Mouse (Mus musculus) gonadal fat pad, adult 2 months (tissue): ENCODE results near the gene Calml3. TPM values are rescaled to one million over a fixed set of nuclear protein-coding genes. Genes with fewer than 3 reads are reported as not detected.

Source experiments
- DNase-seq: peaks from one replicate; pipeline ENCODE4 v3.0.0-alpha.2; 2012; ENCODE audit warnings: low read depth
- polyA plus RNA-seq: library from polyadenylated mRNA; depleted of rRNA; stranded (reverse); fragments of >200 nt; gene quantifications from 2 replicates; pipeline ENCODE4 v1.2.3, GENCODE M21; 2012

The Calml3 gene
- polyA plus RNA-seq, 1 experiment, result 117 TPM

- no peak for DNase-seq
Observed at GRCm38 (mm10) chr13:3782499-3782898, 21.6 kb downstream of the Calml3 start.

GRCm38 (mm10) chr13:3779575-3780226, 24.4 kb downstream of the Calml3 start:
- no peak for DNase-seq

DNA sequence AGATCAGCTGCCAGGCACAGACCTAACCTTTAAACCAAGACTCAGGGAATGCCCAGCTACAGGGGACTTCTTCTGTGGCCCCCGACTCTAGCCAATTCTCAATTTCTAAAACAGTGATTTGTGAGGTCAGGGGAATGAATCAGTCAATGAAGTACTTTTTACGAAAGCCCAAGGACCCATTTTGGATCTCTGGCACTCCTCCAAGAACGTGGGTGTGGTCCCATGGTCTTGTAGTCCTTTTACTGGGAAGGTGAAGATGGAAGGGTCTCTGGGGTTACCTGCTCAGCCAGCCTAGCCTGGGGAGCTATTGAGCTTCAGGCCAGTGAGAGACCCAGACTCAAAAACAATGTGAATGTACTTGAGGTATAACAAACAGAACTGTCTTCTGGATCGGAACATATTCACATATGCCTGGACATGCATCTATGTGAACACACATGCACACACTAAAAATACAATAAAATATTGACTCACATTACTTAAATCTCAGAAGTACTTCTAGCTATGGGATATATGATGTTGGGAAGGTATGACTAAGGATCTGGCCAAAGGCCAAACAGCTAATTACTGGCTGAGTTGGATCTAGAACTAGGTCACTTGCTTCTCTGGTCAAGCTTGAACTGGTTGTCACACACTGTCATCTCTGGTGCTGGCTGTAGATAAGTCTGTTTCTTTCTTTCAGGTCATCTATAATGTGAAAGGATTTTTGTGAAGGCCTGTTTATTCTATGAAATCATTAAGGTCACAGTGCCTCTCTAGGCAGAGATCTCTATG, 25.3 kb downstream of the Calml3 start:
- DNase-seq, result no peak

GRCm38 (mm10) chr13:3777216-3777912, 26.8 kb downstream of the Calml3 start:
- DNase-seq, result no peak

- no peak for DNase-seq
Observed at GRCm38 (mm10) chr13:3776446-3776845, 27.7 kb downstream of the Calml3 start.

- no peak for DNase-seq
Observed at GRCm38 (mm10) chr13:3774991-3775390, 29.1 kb downstream of the Calml3 start.

- no peak for DNase-seq
Observed at GRCm38 (mm10) chr13:3774280-3774679, 29.8 kb downstream of the Calml3 start.

- no peak for DNase-seq
Observed at GRCm38 (mm10) chr13:3773149-3773688, 30.9 kb downstream of the Calml3 start.

DNA sequence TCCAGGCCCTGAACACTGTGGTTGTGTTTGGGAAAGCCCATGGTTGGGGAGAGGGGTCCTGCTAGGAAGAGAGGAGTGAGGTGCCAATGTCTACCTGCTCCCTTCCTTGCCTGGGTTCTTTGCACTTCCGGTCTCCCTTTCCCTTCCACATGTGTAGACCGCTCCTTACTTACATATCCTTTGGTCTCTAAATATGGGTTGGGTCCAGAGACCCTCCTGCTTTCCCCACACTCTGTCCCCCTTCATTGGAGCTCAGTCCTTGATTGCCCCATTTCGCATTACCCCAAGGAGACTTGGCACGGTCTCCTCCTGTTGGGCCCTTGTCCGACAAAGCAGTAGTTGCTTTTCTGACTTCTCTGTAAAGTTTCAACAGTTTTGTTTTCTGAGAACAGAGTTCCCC, 32.9 kb downstream of the Calml3 start:
- no peak for DNase-seq

- DNase-seq, result no peak
Observed at GRCm38 (mm10) chr13:3770170-3771024, 33.7 kb downstream of the Calml3 start.

DNA sequence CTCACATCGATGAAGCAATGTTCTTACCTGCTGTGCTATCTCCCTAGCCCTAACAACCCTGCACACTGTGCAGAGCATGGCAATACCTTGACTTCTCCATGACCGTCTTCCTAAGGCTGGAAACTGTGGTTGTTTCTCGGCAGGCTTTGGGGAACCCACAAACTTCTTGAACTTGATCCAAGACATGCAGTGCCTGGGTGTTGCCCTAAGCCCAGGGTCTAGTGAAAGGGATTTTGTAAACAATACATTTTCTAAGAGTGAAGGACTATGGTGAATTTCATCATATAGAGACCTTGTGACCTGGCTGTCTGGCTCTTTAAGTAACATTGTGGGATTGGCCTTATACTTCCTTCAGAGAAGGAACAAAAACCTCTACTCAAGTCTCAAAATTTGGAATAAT, 34.6 kb downstream of the Calml3 start:
- DNase-seq, result no peak

GRCm38 (mm10) chr13:3768621-3769020, 35.5 kb downstream of the Calml3 start:
- DNase-seq, result no peak

GRCm38 (mm10) chr13:3767086-3767485, 37.0 kb downstream of the Calml3 start:
- DNase-seq, result no peak

GRCm38 (mm10) chr13:3765781-3766180, 38.3 kb downstream of the Calml3 start:
- no peak for DNase-seq

DNA sequence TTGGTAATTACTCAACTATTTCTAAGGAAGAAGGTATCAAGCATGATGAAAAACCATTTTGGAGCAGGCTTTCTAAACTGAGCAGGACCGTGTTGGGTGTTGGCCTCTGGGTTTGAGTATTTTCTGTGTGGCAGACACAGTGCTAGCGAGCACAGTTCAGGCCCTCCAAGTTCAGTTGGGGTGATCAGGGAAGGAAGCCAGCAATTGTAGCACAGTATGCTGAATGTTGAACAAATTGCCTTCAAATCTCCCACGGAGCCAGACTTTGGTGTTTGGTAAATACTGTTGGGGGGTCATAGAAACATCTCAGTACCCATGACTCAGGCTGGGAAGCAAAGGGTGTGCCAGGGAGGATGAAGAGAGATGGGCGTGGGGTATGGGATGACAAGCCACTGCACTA, 43.0 kb downstream of the Calml3 start:
- DNase-seq, result no peak

DNA sequence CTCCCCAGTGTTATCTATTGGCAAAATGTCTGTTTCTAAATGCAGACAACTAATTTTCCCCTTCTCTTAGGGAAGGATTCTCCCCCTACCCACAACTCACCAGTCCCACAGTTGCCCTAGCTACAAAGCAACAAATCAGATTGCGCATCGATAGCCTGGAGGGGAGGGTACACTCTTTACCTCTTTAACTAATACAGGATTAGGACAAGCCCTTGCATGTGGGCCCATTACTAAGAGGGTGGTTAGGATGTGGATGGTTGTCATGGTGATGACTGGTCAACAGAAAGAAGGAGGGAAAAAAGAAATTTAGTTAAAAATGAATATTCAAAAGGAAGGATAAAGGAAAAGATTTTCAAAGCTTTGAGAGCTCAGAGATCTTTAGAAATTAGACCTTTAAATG, 45.8 kb downstream of the Calml3 start:
- DNase-seq, result no peak

- DNase-seq, result no peak
Observed at GRCm38 (mm10) chr13:3753291-3753690, 50.8 kb downstream of the Calml3 start.
